Comparison of ENCODE assay signal across 34 mouse cellular contexts in the genomic region with DNA sequence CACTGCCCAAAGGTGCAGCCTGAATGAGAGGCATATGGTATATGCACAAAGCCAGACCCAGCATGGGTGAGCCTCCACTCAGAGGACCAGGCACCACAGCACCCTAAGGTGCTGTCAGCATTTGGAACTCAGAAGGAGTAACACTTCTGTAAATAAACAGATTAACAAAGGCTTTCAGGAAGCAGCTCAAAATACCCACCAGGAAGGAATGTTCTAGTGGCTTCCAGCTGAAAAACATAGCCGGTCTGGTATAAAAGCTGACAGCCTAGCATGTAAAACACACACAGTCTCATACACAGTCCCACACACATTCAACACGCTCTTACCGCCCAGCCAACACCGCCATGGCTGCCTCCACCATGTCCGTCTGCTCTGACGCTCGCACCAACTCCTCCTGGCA. TPM values are rescaled to one million over a fixed set of nuclear protein-coding genes. Genes with fewer than 3 reads are reported as not detected.
"Had no signal": no experiment of that assay in that cellular context is flagged by ENCODE, and none has a peak within 500 bp of the region (broad histone marks: within the 10 kb centered on the region; RNA-seq: fewer than 3 reads in every experiment).

A gene (plus strand): TSS at position 301 of the 400 bp plus-strand sequence.

- H3K27me3 ChIP-seq: limb, embryonic 12.5 days; limb, embryonic 15.5 days; liver, embryonic 13.5 days; liver, embryonic 15.5 days; midbrain, embryonic 12.5 days; midbrain, embryonic 13.5 days; midbrain, embryonic 15.5 days; neural tube, embryonic 12.5 days had no signal

- H3K9me3 ChIP-seq: limb, embryonic 10.5 days; limb, embryonic 12.5 days; limb, embryonic 13.5 days; limb, embryonic 15.5 days; liver, embryonic 13.5 days; lung, embryonic 15.5 days; midbrain, embryonic 10.5 days; midbrain, embryonic 12.5 days; midbrain, embryonic 13.5 days; midbrain, embryonic 15.5 days had no signal

- H3K4me1 ChIP-seq: limb, embryonic 12.5 days; liver, embryonic 15.5 days; lung, embryonic 15.5 days; midbrain, embryonic 15.5 days had no signal

- H3K9ac ChIP-seq: limb, embryonic 12.5 days; limb, embryonic 13.5 days; limb, embryonic 15.5 days; liver, embryonic 12.5 days; liver, embryonic 13.5 days; liver, embryonic 14.5 days; liver, embryonic 15.5 days; liver, postnatal 0 days; lung, embryonic 14.5 days; lung, embryonic 15.5 days; midbrain, embryonic 12.5 days; midbrain, embryonic 13.5 days; midbrain, embryonic 15.5 days; neural tube, embryonic 12.5 days had no signal

- H3K4me3 ChIP-seq: left cerebral cortex, adult 2 months; limb, embryonic 10.5 days; limb, embryonic 12.5 days; limb, embryonic 13.5 days; limb, embryonic 15.5 days; liver, embryonic 12.5 days; liver, embryonic 13.5 days; liver, embryonic 15.5 days; lung, embryonic 15.5 days; megakaryocyte, embryonic 14.5 days; midbrain, embryonic 10.5 days; midbrain, embryonic 12.5 days; midbrain, embryonic 13.5 days; midbrain, embryonic 15.5 days; myocyte; neural tube, embryonic 12.5 days had no signal

- H3K36me3 ChIP-seq: limb, embryonic 10.5 days; limb, embryonic 12.5 days; limb, embryonic 13.5 days; limb, embryonic 15.5 days; liver, embryonic 12.5 days; liver, embryonic 13.5 days; liver, embryonic 15.5 days; lung, embryonic 15.5 days; midbrain, embryonic 10.5 days; midbrain, embryonic 12.5 days; midbrain, embryonic 13.5 days; midbrain, embryonic 15.5 days; neural tube, embryonic 12.5 days had no signal

- ATAC-seq: liver, embryonic 12.5 days; liver, postnatal 0 days; lung, postnatal 0 days; midbrain, embryonic 13.5 days; midbrain, embryonic 15.5 days had no signal

- H3K27ac ChIP-seq: left cerebral cortex, adult 2 months; limb, embryonic 10.5 days; limb, embryonic 12.5 days; limb, embryonic 13.5 days; limb, embryonic 15.5 days; liver, embryonic 12.5 days; liver, embryonic 13.5 days; liver, embryonic 14.5 days; liver, embryonic 15.5 days; lung, embryonic 15.5 days; macrophage; midbrain, embryonic 10.5 days; midbrain, embryonic 12.5 days; midbrain, embryonic 13.5 days; midbrain, embryonic 15.5 days; neural tube, embryonic 12.5 days had no signal

- H3K4me2 ChIP-seq: limb, embryonic 12.5 days; limb, embryonic 13.5 days; limb, embryonic 15.5 days; liver, embryonic 11.5 days; liver, embryonic 12.5 days; liver, embryonic 13.5 days; liver, embryonic 15.5 days; lung, embryonic 14.5 days; lung, embryonic 15.5 days; midbrain, embryonic 12.5 days; midbrain, embryonic 13.5 days; midbrain, embryonic 15.5 days; neural tube, embryonic 12.5 days had no signal

- DNase-seq: left cerebral cortex, postnatal 4 days; liver; liver, embryonic 13.5 days; liver, postnatal 0 days; lung, adult 18-20 months; lung, adult 2 months; lung, embryonic 14.5 days; lung, postnatal 36 days; midbrain, embryonic 14.5 days had no signal

RNA-seq across cellular contexts. Expression of the gene that starts here (rescaled TPM):
- polyA plus RNA-seq: limb, embryonic 10.5 days; limb, embryonic 11.5 days; limb, embryonic 12.5 days; limb, embryonic 13.5 days; limb, embryonic 15.5 days; liver, adult 2 months; liver, embryonic 11.5 days; liver, embryonic 12.5 days; liver, embryonic 13.5 days; liver, embryonic 14.5 days; liver, embryonic 15.5 days; liver, embryonic 16.5 days; liver, postnatal 0 days; lung, adult 2 months; lung, embryonic 14.5 days; lung, embryonic 15.5 days; lung, embryonic 16.5 days; lung, postnatal 0 days; macrophage; midbrain, embryonic 10.5 days; midbrain, embryonic 12.5 days; midbrain, embryonic 13.5 days; midbrain, embryonic 14.5 days; midbrain, embryonic 15.5 days; midbrain, postnatal 0 days; myocyte; neural tube, embryonic 11.5 days; neural tube, embryonic 12.5 days had no signal
